Mouse (Mus musculus) macrophage (primary cell): ENCODE data around the gene Lrrc4c. TPM values are rescaled to one million over a fixed set of nuclear protein-coding genes. Genes with fewer than 3 reads are reported as not detected.

Experiments
- H3K27ac ChIP-seq: fragments of 350-480 bp; formaldehyde crosslinking; 2 replicates; pipeline ENCODE4 v1.9.0; 2021
- H3K36me3 ChIP-seq: fragments of 350-480 bp; formaldehyde crosslinking; 2 replicates; pipeline ENCODE4 v1.9.0; 2021; ENCODE audit errors: inconsistent target
- H3K4me3 ChIP-seq: fragments of 350-480 bp; formaldehyde crosslinking; 2 replicates; pipeline ENCODE4 v1.9.0; 2021; ENCODE audit errors: inconsistent target
- H3K79me2 ChIP-seq: fragments of 350-480 bp; formaldehyde crosslinking; 2 replicates; pipeline ENCODE4 v1.9.0; 2021; ENCODE audit errors: inconsistent target
- WGBS: methylation state at CpG from one replicate; pipeline ENCODE4 v1.1.7; 2026; ENCODE audit warnings: inconsistent platforms; ENCODE audit not compliant: missing documents; 5-methylcytosine and 5-hydroxymethylcytosine counted together
- polyA plus RNA-seq: library from polyadenylated mRNA; stranded (reverse); fragments of 250-400 nt; gene quantifications from 3 replicates; pipeline ENCODE4 v1.2.4, GENCODE M21; 2018; ENCODE audit warnings: inconsistent platforms

The Lrrc4c gene
- polyA plus RNA-seq, 1 experiment from 2014 or later: not detected

GRCm38 (mm10) chr2:97361235-97361634 lies 1043.3 kb downstream of the Lrrc4c start:
- Histone ChIP-seq H3K79me2 (no peaks in the 10 kb centered on the region), H3K36me3 (no peaks in the 10 kb centered on the region)
- WGBS: 97% methylated on average over 2 of the region's 2 CpGs

GRCm38 (mm10) chr2:97369978-97370377 lies 1052.0 kb downstream of the Lrrc4c start:
- 70% methylated on average over 3 of the region's 3 CpGs for WGBS
- Histone ChIP-seq H3K36me3 (no peaks in the 10 kb centered on the region), H3K4me3 (no peak overlapping the region), H3K79me2 (no peaks in the 10 kb centered on the region), H3K27ac (no peak overlapping the region)

More at GRCm38 (mm10) chr2:97361235-97361634, 1043.3 kb downstream of the Lrrc4c start:
- Histone ChIP-seq H3K27ac (no peak overlapping the region), H3K4me3 (no peak overlapping the region)

GRCm38 (mm10) chr2:97391437-97391836 lies 1073.5 kb downstream of the Lrrc4c start:
- no peaks in the 10 kb centered on the region for H3K79me2 ChIP-seq
- 73% methylated on average over 3 of the region's 3 CpGs for WGBS

GRCm38 (mm10) chr2:97391876-97392275 lies 1073.9 kb downstream of the Lrrc4c start:
- Histone ChIP-seq H3K36me3 (no peaks in the 10 kb centered on the region), H3K79me2 (no peaks in the 10 kb centered on the region), H3K27ac (no peak overlapping the region), H3K4me3 (no peak overlapping the region)
- WGBS: 75% methylated on average over 2 of the region's 2 CpGs

More at GRCm38 (mm10) chr2:97391437-97391836, 1073.5 kb downstream of the Lrrc4c start:
- Histone ChIP-seq H3K27ac (no peak overlapping the region), H3K36me3 (no peaks in the 10 kb centered on the region), H3K4me3 (no peak overlapping the region)

GRCm38 (mm10) chr2:97413066-97413465 lies 1095.1 kb downstream of the Lrrc4c start:
- 79% methylated on average over 1 of the region's 1 CpGs for WGBS
- no peaks in the 10 kb centered on the region for H3K79me2 ChIP-seq
- no peaks in the 10 kb centered on the region for H3K36me3 ChIP-seq
- H3K4me3 ChIP-seq: no peak overlapping the region
- no peak overlapping the region for H3K27ac ChIP-seq

- Histone ChIP-seq H3K79me2 (no peaks in the 10 kb centered on the region), H3K36me3 (no peaks in the 10 kb centered on the region)
- WGBS: 81% methylated on average over 7 of the region's 8 CpGs
These were observed 1096.7 kb downstream of the Lrrc4c start for GRCm38 (mm10) chr2:97414416-97415362.

GRCm38 (mm10) chr2:97434140-97434539 lies 1116.2 kb downstream of the Lrrc4c start:
- no peak overlapping the region for H3K27ac ChIP-seq
- H3K4me3 ChIP-seq: no peak overlapping the region
- 94% methylated on average over 1 of the region's 1 CpGs for WGBS
- H3K79me2 ChIP-seq: no peaks in the 10 kb centered on the region
- H3K36me3 ChIP-seq: no peaks in the 10 kb centered on the region

More at GRCm38 (mm10) chr2:97414416-97415362, 1096.7 kb downstream of the Lrrc4c start:
- no peak overlapping the region for H3K4me3 ChIP-seq
- no peak overlapping the region for H3K27ac ChIP-seq

GRCm38 (mm10) chr2:97435616-97436015 lies 1117.6 kb downstream of the Lrrc4c start:
- H3K4me3 ChIP-seq: no peak overlapping the region
- H3K79me2 ChIP-seq: no peaks in the 10 kb centered on the region
- no peaks in the 10 kb centered on the region for H3K36me3 ChIP-seq
- WGBS: 86% methylated on average over 2 of the region's 2 CpGs
- no peak overlapping the region for H3K27ac ChIP-seq

- no peak overlapping the region for H3K4me3 ChIP-seq
- no peak overlapping the region for H3K27ac ChIP-seq
- no peaks in the 10 kb centered on the region for H3K79me2 ChIP-seq
- H3K36me3 ChIP-seq: no peaks in the 10 kb centered on the region
These were observed 1119.8 kb downstream of the Lrrc4c start for GRCm38 (mm10) chr2:97437767-97438166.

- H3K27ac ChIP-seq: no peak overlapping the region
- no peak overlapping the region for H3K4me3 ChIP-seq
- H3K79me2 ChIP-seq: no peaks in the 10 kb centered on the region
- H3K36me3 ChIP-seq: no peaks in the 10 kb centered on the region
These were observed 1145.6 kb downstream of the Lrrc4c start for GRCm38 (mm10) chr2:97463573-97463972.

GRCm38 (mm10) chr2:97466243-97466793 lies 1148.3 kb downstream of the Lrrc4c start:
- WGBS: 2% methylated on average over 22 of the region's 25 CpGs
- no peaks in the 10 kb centered on the region for H3K36me3 ChIP-seq
- H3K79me2 ChIP-seq: no peaks in the 10 kb centered on the region
- H3K4me3 ChIP-seq: no peak overlapping the region; the same call in 1 of the 2 replicates
- H3K27ac ChIP-seq: no peak overlapping the region

GRCm38 (mm10) chr2:97467031-97467549 lies 1149.1 kb downstream of the Lrrc4c start:
- no peak overlapping the region for H3K27ac ChIP-seq
- 3% methylated on average over 26 of the region's 26 CpGs for WGBS
- H3K4me3 ChIP-seq: no peak overlapping the region
- H3K36me3 ChIP-seq: no peaks in the 10 kb centered on the region
- H3K79me2 ChIP-seq: no peaks in the 10 kb centered on the region

GRCm38 (mm10) chr2:97467664-97468063 lies 1149.7 kb downstream of the Lrrc4c start:
- no peaks in the 10 kb centered on the region for H3K36me3 ChIP-seq
- no peaks in the 10 kb centered on the region for H3K79me2 ChIP-seq
- WGBS: 15% methylated on average over 8 of the region's 8 CpGs
- no peak overlapping the region for H3K4me3 ChIP-seq
- H3K27ac ChIP-seq: no peak overlapping the region

GRCm38 (mm10) chr2:97468372-97468771 lies 1150.4 kb downstream of the Lrrc4c start:
- no peaks in the 10 kb centered on the region for H3K79me2 ChIP-seq
- H3K27ac ChIP-seq: no peak overlapping the region
- H3K36me3 ChIP-seq: no peaks in the 10 kb centered on the region
- no peak overlapping the region for H3K4me3 ChIP-seq
- 43% methylated on average over 5 of the region's 5 CpGs for WGBS

GRCm38 (mm10) chr2:97469396-97469795 lies 1151.4 kb downstream of the Lrrc4c start:
- H3K27ac ChIP-seq: no peak overlapping the region
- no peak overlapping the region for H3K4me3 ChIP-seq
- H3K36me3 ChIP-seq: no peaks in the 10 kb centered on the region
- 47% methylated on average over 2 of the region's 2 CpGs for WGBS
- no peaks in the 10 kb centered on the region for H3K79me2 ChIP-seq
